Mouse (Mus musculus) CH12.LX (cell line): ENCODE results near the gene Mmp9. TPM values are rescaled to one million over a fixed set of nuclear protein-coding genes. Genes with fewer than 3 reads are reported as not detected.

Experiments
- DNase-seq: peaks from one replicate; pipeline ENCODE4 v3.0.0-alpha.2; 2013; ENCODE audit errors: extremely low read depth
- H3K27ac ChIP-seq: 2 replicates; pipeline ENCODE4 v1.5.1; 2012; ENCODE audit warnings: low read depth, mild to moderate bottlenecking, control low read depth, moderate library complexity; ENCODE audit not compliant: insufficient read depth
- H3K27me3 ChIP-seq: replicated peaks from 2 replicates; pipeline ENCODE3; 2012; ENCODE audit warnings: inconsistent platforms
- H3K36me3 ChIP-seq, 2 experiments: replicated peaks in 1 of 2; 2 replicates each; pipeline versions ENCODE3 to v1.6.1; 2012; ENCODE audit warnings: inconsistent platforms in 1 of 2, low read length in 1 of 2, mild to moderate bottlenecking in 1 of 2, mixed read lengths in 1 of 2, moderate library complexity in 1 of 2; ENCODE audit not compliant: control insufficient read depth in 1 of 2, insufficient read depth in 1 of 2
- H3K4me1 ChIP-seq, 2 experiments: 2 replicates each; pipeline ENCODE4 v1.6.1; 2012; ENCODE audit warnings: inconsistent platforms in 1 of 2, moderate library complexity in 1 of 2; ENCODE audit not compliant: insufficient read depth in 2 of 2, control insufficient read depth in 1 of 2
- H3K4me2 ChIP-seq: 2 replicates; pipeline ENCODE4 v1.6.1; 2012; ENCODE audit warnings: low read depth, mild to moderate bottlenecking, control low read depth; ENCODE audit not compliant: poor library complexity, insufficient read depth, severe bottlenecking
- H3K4me3 ChIP-seq, 3 experiments: fragments of 150-350 bp in 1 of 3; sonication (generic) in 1 of 3; replicated peaks in 1 of 3; 2 replicates each; pipeline versions ENCODE3 to v1.5.1; 2011 to 2012; ENCODE audit warnings: low read depth in 2 of 3, low read length in 2 of 3, mild to moderate bottlenecking in 2 of 3, moderate library complexity in 2 of 3, control low read depth in 1 of 3, improper control_type of control experiment in 1 of 3, inconsistent platforms in 1 of 3, mixed read lengths in 1 of 3; ENCODE audit not compliant: poor library complexity in 1 of 3
- H3K79me2 ChIP-seq: replicated peaks from 2 replicates; pipeline ENCODE4 v1.6.1; 2012; ENCODE audit warnings: mild to moderate bottlenecking, moderate library complexity; ENCODE audit not compliant: control insufficient read depth, poor library complexity, insufficient read depth, severe bottlenecking; ENCODE audit errors: extremely low read depth
- H3K9ac ChIP-seq: 2 replicates; pipeline ENCODE4 v1.6.1; 2012; ENCODE audit warnings: low read depth, mild to moderate bottlenecking, control low read depth, moderate library complexity; ENCODE audit not compliant: insufficient read depth
- H3K9me3 ChIP-seq: replicated peaks from 2 replicates; pipeline ENCODE3; 2012; ENCODE audit warnings: low read length, inconsistent platforms, mixed read lengths
- CHD2 ChIP-seq: IDR thresholded peaks from 2 replicates; pipeline ENCODE4 v1.6.1; 2011; ENCODE audit warnings: low read length, improper control_type of control experiment
- E2F4 ChIP-seq: IDR thresholded peaks from 2 replicates; pipeline ENCODE4 v1.6.1; 2011; ENCODE audit warnings: low read depth, low read length, improper control_type of control experiment; ENCODE audit not compliant: insufficient replicate concordance
- EP300 ChIP-seq: IDR thresholded peaks from 2 replicates; pipeline ENCODE4 v1.6.1; 2011; ENCODE audit warnings: low read length, improper control_type of control experiment
- ETS1 ChIP-seq: conservative IDR thresholded peaks from 2 replicates; pipeline ENCODE4 v1.6.1; 2012; ENCODE audit warnings: low read depth, mild to moderate bottlenecking, inconsistent platforms, low read length, improper control_type of control experiment, moderate library complexity
- HCFC1 ChIP-seq: IDR thresholded peaks from 2 replicates; pipeline ENCODE4 v1.6.1; 2012; ENCODE audit warnings: low read depth, mild to moderate bottlenecking, inconsistent platforms, low read length, improper control_type of control experiment
- IRF4 ChIP-seq: IDR thresholded peaks from 2 replicates; pipeline ENCODE4 v1.6.1; 2014; ENCODE audit warnings: low read depth, mild to moderate bottlenecking, inconsistent platforms, low read length, improper control_type of control experiment
- JUN ChIP-seq: IDR thresholded peaks from 2 replicates; pipeline ENCODE4 v1.6.1; 2011; ENCODE audit warnings: low read depth, mild to moderate bottlenecking, low read length, improper control_type of control experiment, moderate library complexity; ENCODE audit not compliant: insufficient read depth
- JUND ChIP-seq: conservative IDR thresholded peaks from 2 replicates; pipeline ENCODE4 v1.6.1; 2011; ENCODE audit warnings: low read depth, low read length, improper control_type of control experiment
- MAFK ChIP-seq: IDR thresholded peaks from 2 replicates; pipeline ENCODE4 v1.6.1; 2011; ENCODE audit warnings: low read length, improper control_type of control experiment; ENCODE audit not compliant: insufficient replicate concordance
- MAX ChIP-seq: IDR thresholded peaks from 2 replicates; pipeline ENCODE4 v1.6.1; 2011; ENCODE audit warnings: low read length, improper control_type of control experiment
- MAZ ChIP-seq: IDR thresholded peaks from 2 replicates; pipeline ENCODE4 v1.6.1; 2012; ENCODE audit warnings: low read depth, mild to moderate bottlenecking, inconsistent platforms, low read length, improper control_type of control experiment, moderate library complexity
- MEF2A ChIP-seq: IDR thresholded peaks from 2 replicates; pipeline ENCODE4 v1.6.1; 2014; ENCODE audit warnings: low read depth, mild to moderate bottlenecking, inconsistent platforms, low read length, improper control_type of control experiment, borderline replicate concordance
- MXI1 ChIP-seq: IDR thresholded peaks from 2 replicates; pipeline ENCODE4 v1.6.1; 2011; ENCODE audit warnings: mild to moderate bottlenecking, low read depth, low read length, improper control_type of control experiment
- MYC ChIP-seq: IDR thresholded peaks from 2 replicates; pipeline ENCODE4 v1.6.1; 2011; ENCODE audit warnings: low read depth, mild to moderate bottlenecking, improper control_type of control experiment, low read length
- NRF1 ChIP-seq: IDR thresholded peaks from 2 replicates; pipeline ENCODE4 v1.6.1; 2014; ENCODE audit warnings: low read depth, mild to moderate bottlenecking, inconsistent platforms, low read length, improper control_type of control experiment, moderate library complexity
- POLR2AphosphoS2 ChIP-seq: IDR thresholded peaks from 2 replicates; pipeline ENCODE4 v1.6.1; 2011; ENCODE audit warnings: low read depth, low read length, improper control_type of control experiment
- TBP ChIP-seq: conservative IDR thresholded peaks from 2 replicates; pipeline ENCODE4 v1.6.1; 2011; ENCODE audit warnings: low read depth, low read length, improper control_type of control experiment
- UBTF ChIP-seq: IDR thresholded peaks from 2 replicates; pipeline ENCODE4 v1.6.1; 2012; ENCODE audit warnings: low read depth, mild to moderate bottlenecking, inconsistent platforms, low read length, improper control_type of control experiment, moderate library complexity
- USF2 ChIP-seq: conservative IDR thresholded peaks from 2 replicates; pipeline ENCODE4 v1.6.1; 2011; ENCODE audit warnings: low read depth, low read length, improper control_type of control experiment
- ZKSCAN1 ChIP-seq: IDR thresholded peaks from 2 replicates; pipeline ENCODE4 v1.6.1; 2012; ENCODE audit warnings: low read depth, inconsistent platforms, low read length, improper control_type of control experiment, borderline replicate concordance
- ZNF384 ChIP-seq: IDR thresholded peaks from 2 replicates; pipeline ENCODE4 v1.6.1; 2012; ENCODE audit warnings: low read depth, low read length, improper control_type of control experiment, inconsistent platforms
- dilution Hi-C: fragments of 300-500 bp; cut with MboI; formaldehyde crosslinking; loops from 2 replicates; pipeline ENCODE4 v1.14.3; 2020; ENCODE audit warnings: low sequenced_read_pairs; ENCODE audit not compliant: extremely low pct_unique_long_range_greater_than_20kb, extremely low pct_ligation_motif_present
- in situ Hi-C: fragments of 300-500 bp; cut with MboI; formaldehyde crosslinking; loops from 3 replicates; pipeline ENCODE4 v1.14.3; 2019; ENCODE audit warnings: low sequenced_read_pairs, low pct_ligation_motif_present, low pct_unique_long_range_greater_than_20kb, mixed read lengths
- polyA plus RNA-seq: library from polyadenylated mRNA; unstranded; fragments of >175 nt; gene quantifications from 2 replicates; pipeline ENCODE4 v1.2.1, GENCODE M21; 2012; ENCODE audit warnings: low read depth; ENCODE audit not compliant: insufficient read length
- total RNA-seq, 2 experiments: library from RNA; depleted of rRNA; stranded (reverse); fragments of 300-350 nt in 1 of 2; fragments of >200 nt in 1 of 2; gene quantifications; 2 replicates each; pipeline ENCODE4 v1.2.3; 2012 to 2014

Mmp9 gene
- total and polyA plus RNA-seq, 3 experiments, result not detected

- H3K27ac ChIP-seq, result no peak overlapping the region
- no peaks in the 10 kb centered on the region for H3K36me3 ChIP-seq
- H3K9me3 ChIP-seq, result no peaks in the 10 kb centered on the region
- in situ Hi-C loops, result no loop called here
- no peak overlapping the region for H3K4me3 ChIP-seq
- TF ChIP-seq USF2 (no peak), ETS1 (no peak), MAFK (no peak), POLR2AphosphoS2 (no peak), NRF1 (no peak), MYC (no peak), MAZ (no peak), UBTF (no peak), MAX (no peak), TBP (no peak), E2F4 (no peak), CHD2 (no peak), HCFC1 (no peak), ZNF384 (no peak), MXI1 (no peak), ZKSCAN1 (no peak), EP300 (no peak)
- H3K9ac ChIP-seq, result no peak overlapping the region
- peaks cover 3 to 25% of the 10 kb centered on the region in 2 experiments; a peak in 2 of 4 replicates for H3K4me1 ChIP-seq
- H3K79me2 ChIP-seq, result no peaks in the 10 kb centered on the region
- DNase-seq, result no peak
- H3K27me3 ChIP-seq, result peaks cover 25% of the 10 kb centered on the region
- H3K4me2 ChIP-seq, result peak overlapping the region; percentile 41
- dilution Hi-C loops, result no loop called here
These were observed 2.2 kb upstream of the Mmp9 start for GRCm38 (mm10) chr2:164938146-164939091.

DNA sequence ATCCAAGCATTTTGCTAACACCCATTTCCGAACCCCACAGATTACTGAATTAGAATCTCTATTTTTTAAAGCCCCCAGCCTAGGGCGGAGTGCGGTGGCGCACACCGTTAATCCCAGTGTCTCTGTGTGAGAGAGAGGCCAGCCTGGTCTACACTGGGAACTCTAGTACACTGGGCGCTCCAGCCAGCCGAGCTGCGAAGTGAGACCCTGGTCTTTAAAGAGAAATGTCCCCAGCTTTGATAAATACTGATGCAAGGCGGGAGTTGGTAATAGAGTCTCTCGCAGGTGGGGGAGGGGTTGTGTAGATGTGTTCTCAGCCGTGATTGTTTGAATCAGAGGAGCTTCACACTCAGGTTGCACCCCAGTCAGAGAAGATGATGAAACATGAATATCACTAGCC lies 1.5 kb upstream of the Mmp9 start:
- Histone ChIP-seq H3K9ac (no peak overlapping the region), H3K79me2 (no peaks in the 10 kb centered on the region), H3K4me2 (no peak overlapping the region), H3K9me3 (no peaks in the 10 kb centered on the region), H3K4me1 (peaks cover 3 to 26% of the 10 kb centered on the region in 2 experiments; a peak in 2 of 4 replicates), H3K4me3 (no peak overlapping the region), H3K36me3 (no peaks in the 10 kb centered on the region), H3K27me3 (peaks cover 25% of the 10 kb centered on the region), H3K27ac (no peak overlapping the region)
- DNase-seq, result no peak
- dilution Hi-C loops (no loop called here), in situ Hi-C loops (no loop called here)
- TF ChIP-seq JUN, result no peak
- no peak for TF ChIP-seq MEF2A
- no peak for TF ChIP-seq JUND
- TF ChIP-seq IRF4, result no peak
